Mouse (Mus musculus) olfactory bulb, adult 2 months (tissue): ENCODE data around the gene BC005561. TPM values are rescaled to one million over a fixed set of nuclear protein-coding genes. Genes with fewer than 3 reads are reported as not detected.
"Not testable (repeated sequence)": the region's sequence is repeated elsewhere in the genome, so short reads cannot be mapped to it uniquely, and the experiment has no call there.

ENCODE experiments used
- H3K27ac ChIP-seq: fragments of 200-500 bp; 2 replicates; pipeline ENCODE4 v1.5.1; 2012; ENCODE audit warnings: low read depth, low read length; ENCODE audit not compliant: insufficient read depth
- H3K4me1 ChIP-seq: fragments of 200-500 bp; 2 replicates; pipeline ENCODE4 v1.6.1; 2012; ENCODE audit warnings: low read length; ENCODE audit not compliant: control insufficient read depth, insufficient read depth
- H3K4me3 ChIP-seq: fragments of 200-500 bp; 2 replicates; pipeline ENCODE4 v1.5.1; 2012; ENCODE audit warnings: mild to moderate bottlenecking, low read depth, low read length, moderate library complexity; ENCODE audit not compliant: insufficient read depth
- CTCF ChIP-seq: fragments of 200-500 bp; IDR thresholded peaks from 2 replicates; pipeline ENCODE4 v1.5.1; 2012; ENCODE audit warnings: low read depth, mild to moderate bottlenecking, low read length, moderate library complexity; ENCODE audit not compliant: insufficient read depth
- POLR2A ChIP-seq: fragments of 200-500 bp; IDR thresholded peaks from 2 replicates; pipeline ENCODE4 v1.6.1; 2012; ENCODE audit warnings: mild to moderate bottlenecking, low read depth, low read length, moderate library complexity; ENCODE audit not compliant: insufficient read depth
- WGBS: fragments of 180-500 bp; shearing (Covaris S2); methylation state at CpG from one replicate; pipeline ENCODE4 v1.1.7; 2018; 5-methylcytosine and 5-hydroxymethylcytosine counted together
- polyA plus RNA-seq: library from polyadenylated mRNA; stranded (reverse); fragments of >200 nt; gene quantifications from 2 replicates; pipeline ENCODE4 v1.2.4, GENCODE M21; 2012; ENCODE audit warnings: low replicate concordance; ENCODE audit not compliant: missing spikeins, insufficient read depth, insufficient read length

BC005561 gene
- polyA plus RNA-seq, 1 experiment = not detected

DNA sequence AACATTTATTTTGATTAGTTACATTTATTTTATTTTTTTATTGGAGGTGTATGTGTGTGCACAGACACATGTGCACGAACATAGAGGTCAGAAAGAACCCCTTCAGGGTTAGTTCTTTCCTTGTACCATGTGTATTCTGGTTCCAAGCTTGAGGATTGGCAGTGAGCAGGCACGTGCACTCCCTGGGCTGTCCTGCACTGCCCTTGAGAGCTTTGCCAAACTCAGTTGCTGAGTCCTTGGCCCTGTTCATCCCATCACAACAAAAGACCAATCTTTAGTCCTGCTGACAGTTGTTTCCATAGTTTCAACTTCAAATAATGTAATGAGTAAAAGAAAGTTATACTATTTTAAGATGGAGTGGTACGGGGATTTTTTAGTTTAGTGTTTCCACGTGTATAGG, 31.2 kb downstream of the BC005561 start:
- no peak for TF ChIP-seq POLR2A
- TF ChIP-seq CTCF = no peak
- Histone ChIP-seq H3K27ac (no peak overlapping the region), H3K4me3 (no peak overlapping the region), H3K4me1 (no peaks in the 10 kb centered on the region)
- WGBS = 77% methylated on average over 4 of the region's 4 CpGs

GRCm38 (mm10) chr5:104568079-104568478, 59.9 kb downstream of the BC005561 start:
- H3K4me1 ChIP-seq, H3K4me3 ChIP-seq, H3K27ac ChIP-seq: not testable (repeated sequence)
- 47% methylated on average over 1 of the region's 1 CpGs for WGBS

- no peak overlapping the region; the same call in 1 of the 2 replicates for H3K4me3 ChIP-seq
- H3K27ac ChIP-seq = peak overlapping the region; percentile 44; the same call in 1 of the 2 replicates
- TF ChIP-seq CTCF = no peak
- TF ChIP-seq POLR2A = no peak
- 14% methylated on average over 6 of the region's 6 CpGs for WGBS
- H3K4me1 ChIP-seq = no peaks in the 10 kb centered on the region
Measured at GRCm38 (mm10) chr5:104570766-104571165, 62.6 kb downstream of the BC005561 start.

- H3K4me1 ChIP-seq = not testable (repeated sequence)
- Histone ChIP-seq H3K4me3 (peak overlapping the region; percentile 91), H3K27ac (peak overlapping the region; percentile 96)
- WGBS = 1% methylated on average over 18 of the region's 19 CpGs
Measured at GRCm38 (mm10) chr5:104571282-104571921, 63.2 kb downstream of the BC005561 start.

Other genes starting within 250 kb of the BC005561 start
- not detected in 2 replicates for gene Ibsp, start 209.2 kb upstream of the BC005561 start, polyA plus RNA-seq
- not detected in 2 replicates for gene Mepe, start 183.0 kb upstream of the BC005561 start, polyA plus RNA-seq
- gene Spp1, start 73.2 kb upstream of the BC005561 start, polyA plus RNA-seq = not detected in 2 replicates
- not detected in 2 replicates for gene Pkd2, start 48.9 kb upstream of the BC005561 start, polyA plus RNA-seq